Mouse (Mus musculus): ENCODE results near the gene Mark3. TPM values are rescaled to one million over a fixed set of nuclear protein-coding genes. Genes with fewer than 3 reads are reported as not detected.
"Not testable (repeated sequence)": the region's sequence is repeated elsewhere in the genome, so short reads cannot be mapped to it uniquely, and the experiment has no call there.

The Mark3 gene
- polyA plus RNA-seq, 1 experiment from 2014 or later: 58.9 TPM

GRCm38 (mm10) chr12:111555357-111555756, 19.0 kb upstream of the Mark3 start:
- H3K9me3 ChIP-seq (ENCODE audit: control insufficient read depth, low read depth, low read length): no peaks in the 10 kb centered on the region
- WGBS: 47% methylated on average over 4 of the region's 4 CpGs
- no peak overlapping the region for H3K27ac ChIP-seq (ENCODE audit: low read length)
- H3K27me3 ChIP-seq (ENCODE audit: control insufficient read depth, insufficient read depth, low read length): no peaks in the 10 kb centered on the region
- H3K4me1 ChIP-seq (ENCODE audit: control insufficient read depth, insufficient read depth, low read length): 0 out of 2 replicates have a peak, but pooled peaks cover 3% of the 10 kb centered on the region
- no peak overlapping the region for H3K4me2 ChIP-seq (replicated peaks; ENCODE audit: low read depth, low read length)
- no peaks in the 10 kb centered on the region for H3K36me3 ChIP-seq (ENCODE audit: control insufficient read depth, insufficient read depth, low read length)
- no peak for ATAC-seq (ENCODE audit: insufficient number of reproducible peaks, insufficient read depth, low FRiP score, low read depth)
- H3K4me3 ChIP-seq (ENCODE audit: low read depth, low read length): no peak overlapping the region
- H3K9ac ChIP-seq (replicated peaks; ENCODE audit: low read depth, low read length): no peak overlapping the region

GRCm38 (mm10) chr12:111555893-111556292, 18.4 kb upstream of the Mark3 start:
- not testable (repeated sequence) for H3K4me3 ChIP-seq (ENCODE audit: low read depth, low read length); H3K9me3 ChIP-seq (ENCODE audit: control insufficient read depth, low read depth, low read length); H3K4me1 ChIP-seq (ENCODE audit: control insufficient read depth, insufficient read depth, low read length); H3K27ac ChIP-seq (ENCODE audit: low read length); H3K36me3 ChIP-seq (ENCODE audit: control insufficient read depth, insufficient read depth, low read length); ATAC-seq (ENCODE audit: insufficient number of reproducible peaks, insufficient read depth, low FRiP score, low read depth); H3K9ac ChIP-seq (replicated peaks; ENCODE audit: low read depth, low read length); H3K27me3 ChIP-seq (ENCODE audit: control insufficient read depth, insufficient read depth, low read length); H3K4me2 ChIP-seq (replicated peaks; ENCODE audit: low read depth, low read length)
- WGBS: 82% methylated on average over 5 of the region's 5 CpGs

- no peak for ATAC-seq (ENCODE audit: insufficient number of reproducible peaks, insufficient read depth, low FRiP score, low read depth)
- Histone ChIP-seq H3K4me3 (ENCODE audit: low read depth, low read length) (no peak overlapping the region), H3K27me3 (ENCODE audit: control insufficient read depth, insufficient read depth, low read length) (no peaks in the 10 kb centered on the region), H3K9me3 (ENCODE audit: control insufficient read depth, low read depth, low read length) (no peaks in the 10 kb centered on the region), H3K27ac (ENCODE audit: low read length) (no peak overlapping the region), H3K4me2 (replicated peaks; ENCODE audit: low read depth, low read length) (no peak overlapping the region), H3K36me3 (ENCODE audit: control insufficient read depth, insufficient read depth, low read length) (no peaks in the 10 kb centered on the region), H3K9ac (replicated peaks; ENCODE audit: low read depth, low read length) (no peak overlapping the region), H3K4me1 (ENCODE audit: control insufficient read depth, insufficient read depth, low read length) (peaks cover 3% of the 10 kb centered on the region; the same call in 1 of the 2 replicates)
- 47% methylated on average over 6 of the region's 6 CpGs for WGBS
Observed at GRCm38 (mm10) chr12:111557538-111557937, 16.8 kb upstream of the Mark3 start.

GRCm38 (mm10) chr12:111558655-111559054, 15.7 kb upstream of the Mark3 start:
- Histone ChIP-seq H3K27ac (ENCODE audit: low read length) (no peak overlapping the region), H3K9ac (replicated peaks; ENCODE audit: low read depth, low read length) (no peak overlapping the region), H3K4me1 (ENCODE audit: control insufficient read depth, insufficient read depth, low read length) (peaks cover 3% of the 10 kb centered on the region; the same call in 1 of the 2 replicates), H3K36me3 (ENCODE audit: control insufficient read depth, insufficient read depth, low read length) (no peaks in the 10 kb centered on the region), H3K9me3 (ENCODE audit: control insufficient read depth, low read depth, low read length) (no peaks in the 10 kb centered on the region), H3K4me3 (ENCODE audit: low read depth, low read length) (no peak overlapping the region), H3K27me3 (ENCODE audit: control insufficient read depth, insufficient read depth, low read length) (no peaks in the 10 kb centered on the region), H3K4me2 (replicated peaks; ENCODE audit: low read depth, low read length) (no peak overlapping the region)
- peak; percentile 87; the same call in 1 of the 2 replicates for ATAC-seq (ENCODE audit: insufficient number of reproducible peaks, insufficient read depth, low FRiP score, low read depth)
- 58% methylated on average over 2 of the region's 2 CpGs for WGBS

- 0 out of 2 replicates have a peak overlapping the region, but pooled peaks have one; percentile 9 for H3K4me3 ChIP-seq (ENCODE audit: low read depth, low read length)
- no peaks in the 10 kb centered on the region for H3K9me3 ChIP-seq (ENCODE audit: control insufficient read depth, low read depth, low read length)
- WGBS: 45% methylated on average over 18 of the region's 18 CpGs
- no peak for ATAC-seq (ENCODE audit: insufficient number of reproducible peaks, insufficient read depth, low FRiP score, low read depth)
- H3K27me3 ChIP-seq (ENCODE audit: control insufficient read depth, insufficient read depth, low read length): no peaks in the 10 kb centered on the region
- peak overlapping the region; percentile 34 for H3K4me2 ChIP-seq (replicated peaks; ENCODE audit: low read depth, low read length)
- H3K4me1 ChIP-seq (ENCODE audit: control insufficient read depth, insufficient read depth, low read length): peaks cover 3% of the 10 kb centered on the region; the same call in 1 of the 2 replicates
- H3K27ac ChIP-seq (ENCODE audit: low read length): no peak overlapping the region
- 0 out of 2 replicates have a peak overlapping the region, but pooled peaks have one; percentile 1 for H3K9ac ChIP-seq (replicated peaks; ENCODE audit: low read depth, low read length)
- H3K36me3 ChIP-seq (ENCODE audit: control insufficient read depth, insufficient read depth, low read length): no peaks in the 10 kb centered on the region
Observed at GRCm38 (mm10) chr12:111559647-111560258, 14.6 kb upstream of the Mark3 start.

GRCm38 (mm10) chr12:111560286-111560685, 14.0 kb upstream of the Mark3 start:
- Histone ChIP-seq H3K36me3 (ENCODE audit: control insufficient read depth, insufficient read depth, low read length) (no peaks in the 10 kb centered on the region), H3K4me3 (ENCODE audit: low read depth, low read length) (no peak overlapping the region), H3K27me3 (ENCODE audit: control insufficient read depth, insufficient read depth, low read length) (no peaks in the 10 kb centered on the region), H3K4me2 (replicated peaks; ENCODE audit: low read depth, low read length) (no peak overlapping the region), H3K27ac (ENCODE audit: low read length) (no peak overlapping the region), H3K4me1 (ENCODE audit: control insufficient read depth, insufficient read depth, low read length) (peaks cover 3% of the 10 kb centered on the region; the same call in 1 of the 2 replicates), H3K9ac (replicated peaks; ENCODE audit: low read depth, low read length) (no peak overlapping the region), H3K9me3 (ENCODE audit: control insufficient read depth, low read depth, low read length) (no peaks in the 10 kb centered on the region)
- no peak for ATAC-seq (ENCODE audit: insufficient number of reproducible peaks, insufficient read depth, low FRiP score, low read depth)
- WGBS: 64% methylated on average over 5 of the region's 5 CpGs

GRCm38 (mm10) chr12:111562276-111562814, 12.0 kb upstream of the Mark3 start:
- Histone ChIP-seq H3K27ac (ENCODE audit: low read length) (no peak overlapping the region), H3K4me3 (ENCODE audit: low read depth, low read length) (no peak overlapping the region), H3K4me1 (ENCODE audit: control insufficient read depth, insufficient read depth, low read length) (peaks cover 3% of the 10 kb centered on the region; the same call in 1 of the 2 replicates), H3K9ac (replicated peaks; ENCODE audit: low read depth, low read length) (no peak overlapping the region), H3K9me3 (ENCODE audit: control insufficient read depth, low read depth, low read length) (no peaks in the 10 kb centered on the region), H3K27me3 (ENCODE audit: control insufficient read depth, insufficient read depth, low read length) (no peaks in the 10 kb centered on the region), H3K36me3 (ENCODE audit: control insufficient read depth, insufficient read depth, low read length) (no peaks in the 10 kb centered on the region), H3K4me2 (replicated peaks; ENCODE audit: low read depth, low read length) (no peak overlapping the region)
- ATAC-seq (ENCODE audit: insufficient number of reproducible peaks, insufficient read depth, low FRiP score, low read depth): no peak
- WGBS: 35% methylated on average over 4 of the region's 4 CpGs

GRCm38 (mm10) chr12:111563076-111563629, 11.2 kb upstream of the Mark3 start:
- H3K9me3 ChIP-seq (ENCODE audit: control insufficient read depth, low read depth, low read length): no peaks in the 10 kb centered on the region
- H3K9ac ChIP-seq (replicated peaks; ENCODE audit: low read depth, low read length): no peak overlapping the region
- H3K4me2 ChIP-seq (replicated peaks; ENCODE audit: low read depth, low read length): no peak overlapping the region
- no peak overlapping the region for H3K4me3 ChIP-seq (ENCODE audit: low read depth, low read length)
- no peak for ATAC-seq (ENCODE audit: insufficient number of reproducible peaks, insufficient read depth, low FRiP score, low read depth)
- H3K27me3 ChIP-seq (ENCODE audit: control insufficient read depth, insufficient read depth, low read length): no peaks in the 10 kb centered on the region
- H3K4me1 ChIP-seq (ENCODE audit: control insufficient read depth, insufficient read depth, low read length): peaks cover 3% of the 10 kb centered on the region; the same call in 1 of the 2 replicates
- no peak overlapping the region for H3K27ac ChIP-seq (ENCODE audit: low read length)
- 37% methylated on average over 5 of the region's 5 CpGs for WGBS
- no peaks in the 10 kb centered on the region for H3K36me3 ChIP-seq (ENCODE audit: control insufficient read depth, insufficient read depth, low read length)
